Mouse (Mus musculus) MEL (cell line): ENCODE results near the gene D130052B06Rik.

ENCODE experiments used
- CTCF ChIP-seq, 3 experiments: IDR thresholded peaks in 2 of 3; conservative IDR thresholded peaks in 1 of 3; 2 replicates each; pipeline ENCODE4 v1.5.1; 2011 to 2012; ENCODE audit warnings: low read length in 3 of 3, low read depth in 2 of 3, mild to moderate bottlenecking in 2 of 3, improper control_type of control experiment in 1 of 3, inconsistent platforms in 1 of 3, mixed read lengths in 1 of 3, moderate library complexity in 1 of 3; ENCODE audit not compliant: control insufficient read depth in 1 of 3, insufficient read depth in 1 of 3, poor library complexity in 1 of 3, severe bottlenecking in 1 of 3
- ZC3H11A ChIP-seq: IDR thresholded peaks from 2 replicates; pipeline ENCODE4 v1.6.1; 2012; ENCODE audit warnings: low read depth, mild to moderate bottlenecking, inconsistent platforms, low read length, improper control_type of control experiment

GRCm38 (mm10) chr11:33590771-33591170, 8.3 kb upstream of the D130052B06Rik start:
- no peak for TF ChIP-seq CTCF (IDR thresholded peaks at IDR 0.05 in 2 of 3, conservative IDR thresholded peaks at IDR 0.05 in 1 of 3; ENCODE audit: control insufficient read depth in 1 of 3, insufficient read depth in 1 of 3, low read depth in 2 of 3, low read length in 3 of 3, poor library complexity in 1 of 3, severe bottlenecking in 1 of 3)
- TF ChIP-seq ZC3H11A = no peak
